Mouse (Mus musculus): ENCODE data around the gene Chrm4. TPM values are rescaled to one million over a fixed set of nuclear protein-coding genes. Genes with fewer than 3 reads are reported as not detected.

Gene Chrm4
- polyA plus RNA-seq, 1 experiment = 0.97 TPM

DNA sequence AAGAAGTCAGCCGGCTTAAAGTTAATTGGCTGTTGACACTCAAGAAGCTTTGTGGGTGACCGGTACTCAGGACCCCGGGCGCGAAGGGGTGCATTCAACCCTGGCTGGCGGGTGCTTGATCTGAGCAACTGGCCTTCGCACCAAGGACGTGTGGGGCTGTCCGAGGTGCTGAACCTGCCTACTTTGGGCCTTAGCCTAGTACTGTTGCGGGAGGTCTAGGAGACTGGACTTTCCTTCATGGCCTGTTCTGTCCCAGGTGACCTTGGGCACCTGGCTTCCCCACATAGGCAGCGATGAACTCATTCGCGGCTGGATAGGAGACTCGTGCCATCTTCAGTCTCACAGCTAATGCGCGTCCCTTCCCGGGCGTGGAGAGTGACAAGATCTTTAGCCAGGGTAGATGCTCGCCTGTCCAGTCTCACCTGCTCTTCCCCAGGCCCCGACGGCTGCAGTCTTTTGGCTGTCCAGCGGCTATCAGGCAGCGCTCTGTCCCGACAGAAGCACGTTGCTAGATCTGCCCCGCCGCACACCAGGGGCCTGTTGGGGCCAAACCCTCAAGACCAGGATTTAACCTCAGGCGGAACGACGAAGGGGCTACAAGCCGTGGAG is 5.8 kb upstream of the Chrm4 start:
- no peak overlapping the region for H3K27ac ChIP-seq (ENCODE audit: insufficient read depth, low read length)
- TF ChIP-seq POLR2A (IDR thresholded peaks at IDR 0.05; ENCODE audit: insufficient read depth, low read length) = no peak
- no peak for TF ChIP-seq EP300 (IDR thresholded peaks at IDR 0.05; ENCODE audit: insufficient read depth, low read depth, low read length)
- TF ChIP-seq CTCF (IDR thresholded peaks at IDR 0.05; ENCODE audit: low read depth, low read length) = no peak
- H3K36me3 ChIP-seq (ENCODE audit: control insufficient read depth, insufficient read depth, low read length, poor library complexity, severe bottlenecking) = no peaks in the 10 kb centered on the region
- peaks cover 2% of the 10 kb centered on the region for H3K4me1 ChIP-seq (ENCODE audit: control insufficient read depth, insufficient read depth, low read length)
- H3K4me3 ChIP-seq (ENCODE audit: low read depth, low read length) = peak overlapping the region; percentile 10
- peaks cover 9% of the 10 kb centered on the region; the same call in 1 of the 2 replicates for H3K27me3 ChIP-seq (ENCODE audit: control insufficient read depth, insufficient read depth, low read length, poor library complexity, severe bottlenecking)
- H3K9me3 ChIP-seq (replicated peaks; ENCODE audit: control insufficient read depth, insufficient read depth, low read length, poor library complexity, severe bottlenecking) = no peaks in the 10 kb centered on the region
- no peak overlapping the region for H3K9ac ChIP-seq (ENCODE audit: low read depth, poor library complexity, severe bottlenecking)

DNA sequence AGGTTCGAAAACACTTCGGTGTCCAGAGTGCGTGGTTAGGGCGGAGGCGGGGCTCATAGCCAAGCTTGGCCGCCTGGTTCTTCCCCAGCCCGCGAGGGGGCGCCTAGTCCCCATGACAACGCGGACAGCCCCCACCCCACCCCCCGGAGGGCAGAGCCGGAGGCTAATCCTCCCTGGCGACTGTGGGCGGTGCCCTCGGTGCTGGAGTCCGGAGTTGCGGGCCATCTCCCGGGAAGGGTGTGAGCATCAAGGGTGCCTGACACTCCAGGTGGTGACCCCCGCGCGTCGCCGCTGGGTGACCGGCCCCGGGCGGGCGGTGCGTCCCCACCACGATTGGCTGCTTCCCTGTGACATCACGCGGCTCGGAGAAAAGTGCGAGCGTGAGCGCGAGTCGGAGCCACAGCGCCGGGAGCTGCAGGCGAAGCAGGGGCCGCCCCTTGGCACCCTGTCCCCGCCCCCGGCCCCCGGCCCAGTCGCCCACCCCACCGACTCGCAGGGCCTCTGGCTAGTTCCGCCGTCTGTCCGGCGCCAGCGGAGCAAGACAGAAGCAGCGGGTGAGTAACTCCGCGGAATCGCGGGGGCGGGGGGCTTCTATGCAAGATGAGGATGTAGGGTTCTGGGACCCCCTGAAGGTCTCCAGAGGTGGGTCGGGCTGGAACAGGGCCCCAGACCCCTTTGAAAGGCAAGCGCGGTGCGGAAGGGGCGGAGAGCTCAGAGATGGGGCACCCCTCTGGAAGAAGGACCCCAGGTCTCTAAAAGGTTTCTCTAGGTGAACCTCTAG is 5.1 kb upstream of the Chrm4 start:
- no peaks in the 10 kb centered on the region for H3K36me3 ChIP-seq (ENCODE audit: control insufficient read depth, insufficient read depth, low read length, poor library complexity, severe bottlenecking)
- H3K27ac ChIP-seq (ENCODE audit: insufficient read depth, low read length) = no peak overlapping the region
- peak overlapping the region; percentile 67 for H3K4me3 ChIP-seq (ENCODE audit: low read depth, low read length)
- H3K4me1 ChIP-seq (ENCODE audit: control insufficient read depth, insufficient read depth, low read length) = peaks cover 2% of the 10 kb centered on the region
- TF ChIP-seq CTCF (IDR thresholded peaks at IDR 0.05; ENCODE audit: low read depth, low read length) = peak; percentile 53
- TF ChIP-seq EP300 (IDR thresholded peaks at IDR 0.05; ENCODE audit: insufficient read depth, low read depth, low read length) = no peak
- no peak for TF ChIP-seq POLR2A (IDR thresholded peaks at IDR 0.05; ENCODE audit: insufficient read depth, low read length)
- no peaks in the 10 kb centered on the region for H3K9me3 ChIP-seq (replicated peaks; ENCODE audit: control insufficient read depth, insufficient read depth, low read length, poor library complexity, severe bottlenecking)
- H3K27me3 ChIP-seq (ENCODE audit: control insufficient read depth, insufficient read depth, low read length, poor library complexity, severe bottlenecking) = peaks cover 9% of the 10 kb centered on the region; the same call in 1 of the 2 replicates
- H3K9ac ChIP-seq (ENCODE audit: low read depth, poor library complexity, severe bottlenecking) = peak overlapping the region; percentile 53

DNA sequence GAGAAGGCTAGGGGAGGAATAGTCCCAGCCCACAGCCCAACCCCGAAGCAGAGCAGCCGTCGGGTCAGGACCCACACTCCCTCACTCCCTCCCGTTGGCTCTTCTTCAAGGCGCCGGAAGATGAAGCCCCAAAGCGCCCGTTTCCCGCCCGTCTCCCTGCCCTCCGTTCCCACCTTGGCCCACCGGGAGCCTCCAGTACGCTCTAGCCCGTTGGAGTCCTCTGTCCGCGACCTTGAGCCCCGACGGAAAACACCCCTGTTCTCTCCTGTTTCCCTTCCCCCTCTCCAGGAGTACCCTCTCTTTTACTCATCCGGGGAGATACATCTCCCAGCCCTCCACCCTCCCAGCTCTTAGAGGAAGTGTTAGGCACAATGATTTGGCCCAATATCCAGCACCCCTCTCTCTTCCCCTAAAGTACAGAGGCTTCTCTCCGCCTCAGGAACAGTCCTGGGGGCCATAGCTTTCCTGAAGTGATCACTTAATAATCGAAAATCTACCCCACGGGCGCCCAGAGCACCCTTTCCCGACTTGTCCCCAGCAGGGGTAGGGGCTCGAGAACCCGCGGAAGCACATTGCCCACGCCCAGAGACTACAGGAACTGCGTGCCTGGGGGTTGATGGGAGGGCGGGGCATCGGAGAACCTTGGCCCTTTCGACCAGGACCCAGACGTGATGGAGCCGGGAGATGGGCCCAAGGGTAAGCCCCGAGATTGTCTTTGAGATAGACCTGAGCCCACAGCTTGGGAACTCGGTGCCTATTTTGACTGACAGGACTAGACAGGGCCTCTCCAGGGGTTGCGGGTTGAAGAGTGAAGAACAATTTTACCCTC is 4.2 kb upstream of the Chrm4 start:
- Histone ChIP-seq H3K36me3 (ENCODE audit: control insufficient read depth, insufficient read depth, low read length, poor library complexity, severe bottlenecking) (no peaks in the 10 kb centered on the region), H3K9ac (ENCODE audit: low read depth, poor library complexity, severe bottlenecking) (peak overlapping the region; percentile 53), H3K9me3 (replicated peaks; ENCODE audit: control insufficient read depth, insufficient read depth, low read length, poor library complexity, severe bottlenecking) (no peaks in the 10 kb centered on the region), H3K4me3 (ENCODE audit: low read depth, low read length) (peak overlapping the region; percentile 67), H3K4me1 (ENCODE audit: control insufficient read depth, insufficient read depth, low read length) (peaks cover 2% of the 10 kb centered on the region), H3K27ac (ENCODE audit: insufficient read depth, low read length) (no peak overlapping the region), H3K27me3 (ENCODE audit: control insufficient read depth, insufficient read depth, low read length, poor library complexity, severe bottlenecking) (peaks cover 9% of the 10 kb centered on the region; the same call in 1 of the 2 replicates)
- TF ChIP-seq CTCF (IDR thresholded peaks at IDR 0.05; ENCODE audit: low read depth, low read length) = no peak
- TF ChIP-seq POLR2A (IDR thresholded peaks at IDR 0.05; ENCODE audit: insufficient read depth, low read length) = no peak
- no peak for TF ChIP-seq EP300 (IDR thresholded peaks at IDR 0.05; ENCODE audit: insufficient read depth, low read depth, low read length)

DNA sequence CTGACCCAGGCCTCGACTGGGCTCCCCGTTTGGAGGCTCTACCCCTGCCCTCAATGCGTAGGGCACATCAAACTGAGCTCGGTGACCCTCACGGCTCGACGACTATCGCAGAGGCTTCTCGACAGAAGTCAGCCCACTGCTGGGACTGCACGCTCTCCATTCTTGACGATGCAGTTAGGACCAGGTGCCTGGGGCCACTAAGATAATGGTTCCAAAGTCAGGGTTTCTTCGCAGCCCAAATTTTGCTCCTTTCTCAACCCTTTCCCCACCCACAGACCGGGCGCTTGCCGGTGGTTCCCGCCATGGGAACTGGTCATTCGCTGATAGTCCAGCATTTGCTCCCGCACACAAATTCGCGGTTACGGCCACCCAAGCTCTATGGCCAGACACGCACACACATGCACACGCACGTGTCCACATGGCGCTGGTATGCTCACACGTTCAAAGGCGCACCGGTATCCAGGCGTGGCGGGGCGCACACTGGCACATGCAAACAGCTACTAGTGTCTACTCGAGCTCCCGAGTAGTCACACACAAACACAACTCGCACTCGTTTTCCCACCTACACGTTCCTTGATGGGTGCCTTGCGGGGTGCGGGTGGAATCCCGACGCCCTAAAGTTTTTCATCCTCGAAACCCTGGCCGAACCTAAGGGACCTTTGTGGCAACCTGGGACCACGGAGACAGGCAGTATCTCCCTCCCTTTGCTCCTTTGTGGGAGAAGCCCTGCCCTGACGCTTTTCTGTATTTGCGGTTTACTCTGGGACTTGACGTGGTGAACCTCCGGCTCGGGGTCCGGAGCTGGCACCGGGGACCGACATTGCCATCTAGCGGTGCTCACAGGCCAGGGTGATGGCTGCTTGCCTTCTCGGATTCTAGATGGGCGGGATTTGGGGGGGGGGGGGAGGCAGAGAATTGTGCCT is 3.4 kb upstream of the Chrm4 start:
- Histone ChIP-seq H3K4me1 (ENCODE audit: control insufficient read depth, insufficient read depth, low read length) (peaks cover 2% of the 10 kb centered on the region), H3K9me3 (replicated peaks; ENCODE audit: control insufficient read depth, insufficient read depth, low read length, poor library complexity, severe bottlenecking) (no peaks in the 10 kb centered on the region), H3K27me3 (ENCODE audit: control insufficient read depth, insufficient read depth, low read length, poor library complexity, severe bottlenecking) (peaks cover 9% of the 10 kb centered on the region; the same call in 1 of the 2 replicates), H3K4me3 (ENCODE audit: low read depth, low read length) (peak overlapping the region; percentile 67), H3K9ac (ENCODE audit: low read depth, poor library complexity, severe bottlenecking) (peak overlapping the region; percentile 53; the same call in 1 of the 2 replicates), H3K27ac (ENCODE audit: insufficient read depth, low read length) (no peak overlapping the region), H3K36me3 (ENCODE audit: control insufficient read depth, insufficient read depth, low read length, poor library complexity, severe bottlenecking) (no peaks in the 10 kb centered on the region)
- TF ChIP-seq POLR2A (IDR thresholded peaks at IDR 0.05; ENCODE audit: insufficient read depth, low read length) (no peak), EP300 (IDR thresholded peaks at IDR 0.05; ENCODE audit: insufficient read depth, low read depth, low read length) (0 out of 2 replicates have a peak, but pooled peaks have one; percentile 24), CTCF (IDR thresholded peaks at IDR 0.05; ENCODE audit: low read depth, low read length) (peak; percentile 82)

DNA sequence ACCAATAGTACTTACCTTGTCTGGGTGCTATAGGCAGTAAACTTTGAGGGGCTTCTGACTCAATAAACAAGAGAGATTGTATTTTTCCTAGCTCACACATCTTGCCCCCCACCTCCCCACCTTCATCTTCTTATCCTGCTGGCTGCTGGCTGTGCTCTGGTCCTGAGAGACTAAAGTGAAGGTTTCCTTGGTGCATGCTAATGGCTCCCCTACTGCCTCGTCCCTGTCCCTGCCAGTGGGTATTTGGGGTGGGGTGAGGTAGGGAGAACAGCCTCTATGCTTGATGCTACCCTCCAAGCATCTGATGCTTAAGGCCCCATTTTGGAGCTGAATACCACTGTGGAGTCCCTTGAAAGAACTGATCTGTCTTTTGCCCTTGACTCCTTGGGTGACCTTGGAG is 2.3 kb upstream of the Chrm4 start:
- peaks cover 6% of the 10 kb centered on the region for H3K4me1 ChIP-seq (ENCODE audit: control insufficient read depth, insufficient read depth, low read length)
- H3K4me3 ChIP-seq (ENCODE audit: low read depth, low read length) = no peak overlapping the region
- no peaks in the 10 kb centered on the region for H3K9me3 ChIP-seq (replicated peaks; ENCODE audit: control insufficient read depth, insufficient read depth, low read length, poor library complexity, severe bottlenecking)
- TF ChIP-seq CTCF (IDR thresholded peaks at IDR 0.05; ENCODE audit: low read depth, low read length) (no peak), POLR2A (IDR thresholded peaks at IDR 0.05; ENCODE audit: insufficient read depth, low read length) (no peak), EP300 (IDR thresholded peaks at IDR 0.05; ENCODE audit: insufficient read depth, low read depth, low read length) (no peak)
- no peak overlapping the region for H3K9ac ChIP-seq (ENCODE audit: low read depth, poor library complexity, severe bottlenecking)
- H3K27me3 ChIP-seq (ENCODE audit: control insufficient read depth, insufficient read depth, low read length, poor library complexity, severe bottlenecking) = peaks cover 9% of the 10 kb centered on the region; the same call in 1 of the 2 replicates
- no peak overlapping the region for H3K27ac ChIP-seq (ENCODE audit: insufficient read depth, low read length)
- no peaks in the 10 kb centered on the region for H3K36me3 ChIP-seq (ENCODE audit: control insufficient read depth, insufficient read depth, low read length, poor library complexity, severe bottlenecking)
